Mouse (Mus musculus) limb, embryonic 11.5 days (tissue): ENCODE data around the gene Ms4a3. TPM values are rescaled to one million over a fixed set of nuclear protein-coding genes. Genes with fewer than 3 reads are reported as not detected.

ENCODE experiments used
- ATAC-seq: fragments of 200-750 bp; cut with Nextera tagmentation; 2 replicates; pipeline ENCODE4 v1.8.0; 2017; ENCODE audit warnings: low read depth; ENCODE audit not compliant: insufficient number of reproducible peaks, low FRiP score, low TSS enrichment
- DNase-seq: peaks from one replicate; pipeline ENCODE4 v3.0.0-alpha.2; 2015; ENCODE audit warnings: low spot score
- H3K27ac ChIP-seq: fragments of 300-500 bp; sonication (generic); replicated peaks from 2 replicates; pipeline ENCODE4 v1.5.1; 2014; ENCODE audit warnings: low read depth, mild to moderate bottlenecking, low read length
- H3K27me3 ChIP-seq: fragments of 300-500 bp; sonication (generic); 2 replicates; pipeline ENCODE4 v1.6.1; 2014; ENCODE audit warnings: mild to moderate bottlenecking, low read length, mixed read lengths; ENCODE audit not compliant: control insufficient read depth, insufficient read depth
- H3K36me3 ChIP-seq: fragments of 300-500 bp; sonication (generic); 2 replicates; pipeline ENCODE4 v1.6.1; 2014; ENCODE audit warnings: mild to moderate bottlenecking, low read length, moderate library complexity, mixed read lengths; ENCODE audit not compliant: control insufficient read depth, insufficient read depth
- H3K4me1 ChIP-seq: fragments of 300-500 bp; sonication (generic); 2 replicates; pipeline ENCODE4 v1.6.1; 2014; ENCODE audit warnings: low read length, mixed read lengths; ENCODE audit not compliant: control insufficient read depth, insufficient read depth
- H3K4me2 ChIP-seq: fragments of 300-500 bp; sonication (generic); 2 replicates; pipeline ENCODE4 v1.6.1; 2014; ENCODE audit warnings: low read depth, mild to moderate bottlenecking, moderate library complexity; ENCODE audit not compliant: severe bottlenecking
- H3K4me3 ChIP-seq: fragments of 300-500 bp; sonication (generic); 2 replicates; pipeline ENCODE4 v1.5.1; 2014; ENCODE audit warnings: low read depth, low read length
- H3K9ac ChIP-seq: fragments of 300-500 bp; sonication (generic); 2 replicates; pipeline ENCODE4 v1.6.1; 2014; ENCODE audit warnings: mild to moderate bottlenecking, low read length
- H3K9me3 ChIP-seq: fragments of 300-500 bp; sonication (generic); 2 replicates; pipeline ENCODE4 v1.6.1; 2016; ENCODE audit warnings: low read length; ENCODE audit not compliant: control insufficient read depth
- WGBS: fragments of 180-500 bp; shearing (Covaris S2); extraction: QIAGEN DNeasy Blood & Tissue Kit; methylation state at CpG from one replicate; pipeline ENCODE4 v1.1.7; 2014; 5-methylcytosine and 5-hydroxymethylcytosine counted together
- polyA plus RNA-seq: library from polyadenylated mRNA; unstranded; fragments of >200 nt; fragmentation: Nextera tagmentation; extraction: Ambion mirVana; gene quantifications from 2 replicates; pipeline ENCODE4 v1.2.1, GENCODE M21; 2014

The Ms4a3 gene
- 0.40 TPM in 1 of 2 replicates, not detected in the other for polyA plus RNA-seq

GRCm38 (mm10) chr19:11640732-11641131, at the start of gene Ms4a3:
Gene Ms4a3, minus strand, starts transcription at chr19:11640851.
- no peak within 1 kb of the TSS for H3K27ac ChIP-seq
- DNase-seq (no peak), ATAC-seq (no peak)
- WGBS: 62% methylated on average over 1 of the region's 1 CpGs
- no peak within 1 kb of the TSS for H3K9ac ChIP-seq
- no peak within 1 kb of the TSS for H3K4me3 ChIP-seq
- no peaks in the 10 kb centered on the region for H3K27me3 ChIP-seq
- H3K4me2 ChIP-seq: no peak within 1 kb of the TSS
- H3K9me3 ChIP-seq: no peaks in the 10 kb centered on the region
- no peaks in the 10 kb centered on the region for H3K4me1 ChIP-seq
- no peaks in the 10 kb centered on the region for H3K36me3 ChIP-seq

GRCm38 (mm10) chr19:11661562-11661961, 20.9 kb upstream of the Ms4a3 start:
- H3K4me3 ChIP-seq: no peak overlapping the region
- no peak for DNase-seq
- H3K4me2 ChIP-seq: no peak overlapping the region
- no peaks in the 10 kb centered on the region for H3K9me3 ChIP-seq
- no peaks in the 10 kb centered on the region for H3K27me3 ChIP-seq
- H3K9ac ChIP-seq: no peak overlapping the region
- no peaks in the 10 kb centered on the region for H3K4me1 ChIP-seq
- no peaks in the 10 kb centered on the region for H3K36me3 ChIP-seq
- no peak for ATAC-seq
- H3K27ac ChIP-seq: no peak overlapping the region

- Histone ChIP-seq H3K4me2 (no peak within 1 kb of the TSS), H3K4me1 (no peaks in the 10 kb centered on the region), H3K36me3 (no peaks in the 10 kb centered on the region), H3K27me3 (no peaks in the 10 kb centered on the region), H3K9ac (no peak within 1 kb of the TSS), H3K27ac (no peak within 1 kb of the TSS), H3K4me3 (no peak within 1 kb of the TSS), H3K9me3 (no peaks in the 10 kb centered on the region)
- no peak for ATAC-seq
- no peak for DNase-seq
- 89% methylated on average over 5 of the region's 5 CpGs for WGBS
Measured at GRCm38 (mm10) chr19:11660459-11660858, 19.8 kb upstream of the Ms4a3 start, which contains the start of gene Oosp2. Gene Oosp2, minus strand, starts transcription at chr19:11660559.

GRCm38 (mm10) chr19:11659142-11659541, 18.5 kb upstream of the Ms4a3 start:
- ATAC-seq (no peak), DNase-seq (no peak)
- Histone ChIP-seq H3K27ac (no peak overlapping the region), H3K4me1 (no peaks in the 10 kb centered on the region), H3K36me3 (no peaks in the 10 kb centered on the region), H3K4me2 (no peak overlapping the region), H3K9ac (no peak overlapping the region), H3K9me3 (no peaks in the 10 kb centered on the region), H3K4me3 (no peak overlapping the region), H3K27me3 (no peaks in the 10 kb centered on the region)
- WGBS: 77% methylated on average over 2 of the region's 2 CpGs

GRCm38 (mm10) chr19:11649564-11649963, 8.9 kb upstream of the Ms4a3 start:
- no peak overlapping the region for H3K4me2 ChIP-seq
- no peak overlapping the region for H3K27ac ChIP-seq
- no peaks in the 10 kb centered on the region for H3K9me3 ChIP-seq
- H3K36me3 ChIP-seq: no peaks in the 10 kb centered on the region
- no peaks in the 10 kb centered on the region for H3K4me1 ChIP-seq
- H3K27me3 ChIP-seq: no peaks in the 10 kb centered on the region
- 90% methylated on average over 4 of the region's 4 CpGs for WGBS
- no peak overlapping the region for H3K9ac ChIP-seq
- ATAC-seq (no peak), DNase-seq (no peak)
- H3K4me3 ChIP-seq: no peak overlapping the region

- no peak overlapping the region for H3K27ac ChIP-seq
- 81% methylated on average over 3 of the region's 3 CpGs for WGBS
- no peak overlapping the region for H3K4me3 ChIP-seq
- no peak for ATAC-seq
- no peaks in the 10 kb centered on the region for H3K36me3 ChIP-seq
- H3K27me3 ChIP-seq: no peaks in the 10 kb centered on the region
- H3K4me1 ChIP-seq: no peaks in the 10 kb centered on the region
- no peak overlapping the region for H3K9ac ChIP-seq
- no peaks in the 10 kb centered on the region for H3K9me3 ChIP-seq
- no peak overlapping the region for H3K4me2 ChIP-seq
- no peak for DNase-seq
Measured at GRCm38 (mm10) chr19:11646166-11646565, 5.5 kb upstream of the Ms4a3 start.

GRCm38 (mm10) chr19:11639038-11639437, 1.6 kb downstream of the Ms4a3 start:
- no peak for ATAC-seq
- no peak overlapping the region for H3K4me3 ChIP-seq
- H3K4me1 ChIP-seq: no peaks in the 10 kb centered on the region
- no peak overlapping the region for H3K27ac ChIP-seq
- no peak overlapping the region for H3K4me2 ChIP-seq
- no peaks in the 10 kb centered on the region for H3K9me3 ChIP-seq
- H3K9ac ChIP-seq: no peak overlapping the region
- no peaks in the 10 kb centered on the region for H3K36me3 ChIP-seq
- 81% methylated on average over 4 of the region's 4 CpGs for WGBS
- H3K27me3 ChIP-seq: no peaks in the 10 kb centered on the region
- no peak for DNase-seq

- H3K4me2 ChIP-seq: no peak overlapping the region
- no peak overlapping the region for H3K9ac ChIP-seq
- H3K4me3 ChIP-seq: no peak overlapping the region
- no peaks in the 10 kb centered on the region for H3K36me3 ChIP-seq
- H3K4me1 ChIP-seq: no peaks in the 10 kb centered on the region
- no peak for DNase-seq
- H3K9me3 ChIP-seq: no peaks in the 10 kb centered on the region
- ATAC-seq: no peak
- no peak overlapping the region for H3K27ac ChIP-seq
- H3K27me3 ChIP-seq: no peaks in the 10 kb centered on the region
- WGBS: 84% methylated on average over 5 of the region's 5 CpGs
Measured at GRCm38 (mm10) chr19:11635572-11635971, 5.1 kb downstream of the Ms4a3 start.

- Histone ChIP-seq H3K27me3 (no peaks in the 10 kb centered on the region), H3K36me3 (no peaks in the 10 kb centered on the region), H3K4me3 (no peak overlapping the region), H3K9me3 (no peaks in the 10 kb centered on the region), H3K27ac (no peak overlapping the region), H3K4me1 (no peaks in the 10 kb centered on the region), H3K4me2 (no peak overlapping the region), H3K9ac (no peak overlapping the region)
- 94% methylated on average over 2 of the region's 2 CpGs for WGBS
- ATAC-seq (no peak), DNase-seq (no peak)
Measured at GRCm38 (mm10) chr19:11634330-11634729, 6.3 kb downstream of the Ms4a3 start.
